Mouse (Mus musculus) megakaryocyte progenitor cell, adult 5-6 weeks (primary cell): Measurements from ENCODE around the gene Cbx7. TPM values are rescaled to one million over a fixed set of nuclear protein-coding genes. Genes with fewer than 3 reads are reported as not detected.

Experiments
- ATAC-seq: replicated peaks from 2 replicates; pipeline ENCODE4 v1.8.0; 2016; ENCODE audit warnings: mild to moderate bottlenecking, moderate TSS enrichment, inconsistent platforms; ENCODE audit not compliant: poor library complexity
- total RNA-seq, 2 experiments: library from RNA; stranded (forward) in 1 of 2; stranded (reverse) in 1 of 2; fragments of 157-497, 149-512 nt in 1 of 2; fragments of 200-1000 nt in 1 of 2; gene quantifications; 2 replicates each; pipeline versions ENCODE4 v1.2.3 to v1.2.4; 2015 to 2017

Gene Cbx7
- total RNA-seq (2015) (3.3 TPM in 2 replicates), total RNA-seq (2017) (1.7 and 2.1 TPM in 2 replicates)

DNA sequence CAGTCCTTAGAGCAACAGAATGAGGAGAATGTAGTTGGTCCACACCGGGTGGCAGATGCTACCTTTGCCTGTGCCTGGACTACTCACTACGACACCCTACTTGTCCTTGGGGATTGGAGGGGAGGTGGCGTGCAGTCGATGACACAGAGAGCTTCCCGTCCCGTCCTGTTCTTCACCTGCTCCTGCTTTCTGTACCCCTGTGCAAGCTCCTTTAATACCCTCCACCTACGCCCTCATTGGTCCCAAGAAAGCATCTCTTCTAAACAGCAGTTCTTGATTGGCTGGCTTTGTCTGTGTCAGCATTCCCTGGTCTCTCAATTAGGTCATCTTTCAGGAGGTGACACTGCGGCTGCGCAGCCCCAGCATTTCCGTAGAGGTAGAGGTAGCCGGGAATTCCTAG is at the start of gene Cbx7:
Gene Cbx7, minus strand, starts transcription at position 180 of the 400 bp plus-strand sequence.
- no peak for ATAC-seq

DNA sequence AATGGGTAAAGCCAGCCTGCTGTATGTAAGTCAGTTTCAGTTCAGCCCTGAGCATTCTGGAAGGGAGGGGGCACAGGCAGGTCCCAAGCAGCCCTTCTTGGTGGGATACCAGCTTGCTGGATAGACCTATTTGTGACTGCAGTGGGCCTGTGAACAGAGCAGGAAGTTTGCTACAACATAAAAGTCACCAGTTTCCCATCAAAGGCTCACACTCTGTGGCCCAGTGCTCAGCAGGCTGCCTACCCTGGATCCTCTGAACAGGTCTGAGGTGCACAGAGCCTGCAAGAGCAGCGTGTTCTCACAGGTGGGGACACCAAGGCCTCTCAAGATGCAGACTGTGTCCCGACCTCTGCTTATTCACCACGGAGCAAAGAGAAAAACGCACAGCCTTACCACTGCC is 49.6 kb upstream of the Cbx7 start:
- ATAC-seq: no peak

DNA sequence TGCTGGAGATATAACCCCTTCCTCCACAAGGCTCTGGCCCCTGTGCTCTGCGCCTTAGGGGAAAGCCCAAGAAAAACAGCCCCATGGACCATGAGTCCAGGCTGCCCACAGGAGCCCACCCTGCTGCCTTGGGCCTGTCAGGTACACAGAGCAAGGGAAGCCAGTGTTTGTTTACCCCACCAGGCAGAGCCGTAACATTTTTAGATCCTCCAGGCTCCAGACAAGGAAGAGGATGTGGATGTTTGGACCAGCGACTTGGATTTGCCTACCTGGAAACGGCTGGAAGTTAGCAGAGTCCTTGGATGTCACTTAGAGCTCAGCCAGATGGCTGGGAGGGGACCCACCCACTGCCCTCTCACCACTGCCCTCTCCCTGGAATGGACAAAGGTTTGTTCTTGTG is 48.7 kb upstream of the Cbx7 start:
- no peak for ATAC-seq

DNA sequence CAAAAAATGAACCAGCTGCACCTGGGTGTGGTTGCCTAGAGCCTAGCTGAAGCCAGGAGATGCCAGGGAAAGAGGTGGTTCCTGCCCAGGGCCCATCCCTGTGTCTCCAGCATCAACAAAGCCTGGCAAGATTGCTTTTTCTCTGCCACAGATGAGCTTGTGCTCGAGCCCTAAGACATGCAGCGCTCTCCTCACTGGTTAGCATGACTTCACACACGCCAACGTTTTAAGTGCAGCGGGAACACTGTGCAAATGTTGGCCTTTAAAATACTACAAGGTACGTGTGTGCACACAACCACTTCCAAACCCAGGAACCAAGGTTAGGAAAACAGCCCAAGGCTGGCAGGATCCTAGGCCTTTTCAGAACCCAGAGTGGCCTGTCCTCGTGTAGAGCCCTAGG is 48.3 kb upstream of the Cbx7 start:
- ATAC-seq: no peak

DNA sequence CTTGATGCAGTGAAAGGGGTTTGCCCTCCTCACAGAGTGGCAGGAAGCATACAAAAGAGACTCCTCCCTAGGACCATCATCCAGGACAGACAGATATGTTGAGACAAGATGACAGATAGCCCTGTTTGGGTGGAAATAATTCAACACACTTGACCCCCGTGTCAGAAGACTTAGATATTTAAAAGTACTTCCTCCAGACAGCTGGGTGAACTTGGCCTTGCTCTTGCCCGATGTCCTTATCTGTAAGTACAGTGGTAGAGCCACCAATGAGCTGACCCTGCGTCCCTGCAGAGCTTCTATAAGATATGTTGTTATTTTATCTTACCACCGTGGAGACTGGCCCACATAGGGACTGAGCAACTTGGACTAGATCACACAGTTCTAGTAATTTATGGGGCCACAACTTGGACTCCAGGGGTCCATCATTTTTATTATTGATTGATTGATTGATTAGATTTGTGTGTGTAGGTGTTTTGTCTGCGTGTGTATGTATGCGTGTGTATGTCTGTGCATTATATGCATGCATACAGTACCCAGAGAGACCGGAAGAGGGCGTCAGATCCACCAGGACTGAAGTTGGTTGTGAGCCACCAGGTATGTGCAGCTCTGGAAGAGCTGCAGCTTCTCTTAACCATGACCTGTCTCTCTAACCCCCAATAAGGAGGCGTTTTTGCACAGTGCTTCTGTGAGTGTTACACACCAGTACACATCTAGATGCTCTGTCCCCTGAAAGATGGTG is 45.8 kb upstream of the Cbx7 start:
- no peak for ATAC-seq

GRCm38 (mm10) chr15:80015211-80015952 is 44.5 kb upstream of the Cbx7 start:
- ATAC-seq: no peak

GRCm38 (mm10) chr15:80014321-80015210 is 43.6 kb upstream of the Cbx7 start, which contains the start of gene Pdgfb:
Gene Pdgfb (minus strand): TSS chr15:80014977.
- peak; percentile 33 for ATAC-seq

GRCm38 (mm10) chr15:80014031-80014320 is 43.1 kb upstream of the Cbx7 start:
- no peak for ATAC-seq

DNA sequence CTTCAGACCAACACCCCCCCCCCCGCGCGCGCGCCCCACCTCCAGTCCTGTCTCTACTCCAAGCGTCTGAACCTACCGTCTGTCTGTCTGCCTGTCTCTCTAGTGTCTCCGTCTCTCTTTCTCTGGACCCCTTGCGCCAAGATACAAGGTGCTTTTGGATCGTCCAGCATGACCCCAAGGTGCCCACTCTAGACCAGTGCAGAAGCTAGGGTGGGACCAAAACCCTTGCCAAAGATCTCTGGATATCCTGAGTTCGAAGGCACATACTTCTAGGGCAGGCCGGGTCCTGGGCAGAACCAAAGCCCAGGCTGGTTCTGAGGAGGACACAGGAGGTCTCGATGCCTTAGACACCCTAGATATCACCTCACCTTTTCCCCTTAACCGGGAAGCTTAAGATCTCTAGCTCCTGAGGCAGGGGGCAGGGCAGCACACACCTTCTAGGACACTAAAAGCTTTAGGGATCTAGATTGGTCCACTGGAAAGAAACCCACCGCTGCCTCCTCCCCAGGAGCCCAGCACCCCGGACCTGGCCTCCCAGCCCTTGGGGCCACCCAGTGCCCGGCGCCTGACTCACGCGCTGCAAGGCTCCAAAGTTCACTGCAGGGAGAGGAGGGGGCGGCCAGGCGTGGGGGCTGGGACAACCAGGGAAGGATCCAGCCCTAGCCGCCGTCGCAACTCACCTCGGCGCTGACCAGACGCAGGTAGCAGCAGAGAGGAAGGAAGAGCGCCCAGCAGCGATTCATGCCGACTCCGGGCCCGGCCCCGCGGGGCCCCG is 42.5 kb upstream of the Cbx7 start:
- ATAC-seq: no peak

GRCm38 (mm10) chr15:80012527-80013201 is 41.7 kb upstream of the Cbx7 start:
- no peak for ATAC-seq

GRCm38 (mm10) chr15:80011778-80012526 is 41.0 kb upstream of the Cbx7 start:
- no peak for ATAC-seq

DNA sequence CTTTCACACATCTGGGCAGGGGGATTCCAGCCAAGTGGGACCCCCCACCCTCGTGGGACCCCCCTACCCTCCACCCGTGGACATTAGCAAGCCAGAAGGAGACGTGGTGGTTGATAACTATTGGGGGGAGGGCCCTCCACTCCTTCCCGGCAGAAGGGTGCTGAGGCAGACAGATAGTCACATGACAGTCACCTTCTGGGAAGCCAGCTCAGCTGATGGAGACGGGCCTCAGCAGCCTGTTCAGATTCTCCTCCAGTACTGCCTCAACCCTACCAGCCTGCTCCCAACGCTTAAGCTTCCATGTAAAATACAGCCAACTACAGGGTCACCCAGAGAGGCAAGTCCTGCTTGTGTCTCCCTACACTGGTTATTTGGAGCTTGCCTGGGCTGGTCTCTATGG is 40.3 kb upstream of the Cbx7 start:
- no peak for ATAC-seq

- ATAC-seq: no peak
Observed at GRCm38 (mm10) chr15:80010182-80010558, 39.3 kb upstream of the Cbx7 start.

GRCm38 (mm10) chr15:80009421-80010181 is 38.7 kb upstream of the Cbx7 start:
- ATAC-seq: no peak

- no peak for ATAC-seq
Observed at GRCm38 (mm10) chr15:80008461-80008860, 37.5 kb upstream of the Cbx7 start.

DNA sequence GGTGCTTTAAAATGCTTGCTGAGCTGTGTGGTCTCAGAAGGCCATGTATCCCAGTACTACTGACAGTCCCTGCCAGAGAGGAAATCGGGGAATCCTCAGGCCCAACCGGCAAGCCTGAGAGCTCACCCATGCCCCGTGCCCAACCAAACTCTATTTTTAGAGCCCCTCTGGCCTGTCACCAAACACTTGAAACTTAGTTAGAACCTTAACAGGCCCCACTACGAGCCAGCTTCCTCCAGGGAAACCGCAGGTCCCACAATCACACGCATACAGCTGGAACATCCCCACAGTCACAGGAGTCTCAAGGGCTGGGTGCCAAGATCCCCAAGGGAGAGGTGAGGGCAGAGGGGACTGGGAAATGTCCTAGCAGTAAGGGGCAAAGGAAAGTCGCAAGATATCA is 35.2 kb upstream of the Cbx7 start:
- ATAC-seq: peak; percentile 87

DNA sequence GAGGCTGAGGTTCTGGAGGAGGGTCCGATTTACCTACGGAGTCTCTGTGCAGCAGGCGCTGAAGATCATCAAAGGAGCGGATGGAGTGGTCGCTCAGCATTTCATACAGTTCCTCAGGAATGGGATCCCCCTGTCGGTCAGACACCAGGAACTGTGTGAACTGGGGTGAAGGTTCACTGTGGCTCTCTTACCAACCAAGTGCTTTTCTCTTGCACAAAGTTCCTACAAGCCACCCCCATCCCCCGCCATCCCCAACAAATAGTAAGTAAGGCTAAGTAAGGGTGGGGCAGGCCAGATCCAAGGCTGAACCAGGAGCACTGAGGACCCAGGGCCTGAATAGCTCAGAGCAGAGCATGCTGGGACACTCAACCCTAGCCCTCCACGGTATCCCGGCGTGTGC is 34.5 kb upstream of the Cbx7 start:
- no peak for ATAC-seq

DNA sequence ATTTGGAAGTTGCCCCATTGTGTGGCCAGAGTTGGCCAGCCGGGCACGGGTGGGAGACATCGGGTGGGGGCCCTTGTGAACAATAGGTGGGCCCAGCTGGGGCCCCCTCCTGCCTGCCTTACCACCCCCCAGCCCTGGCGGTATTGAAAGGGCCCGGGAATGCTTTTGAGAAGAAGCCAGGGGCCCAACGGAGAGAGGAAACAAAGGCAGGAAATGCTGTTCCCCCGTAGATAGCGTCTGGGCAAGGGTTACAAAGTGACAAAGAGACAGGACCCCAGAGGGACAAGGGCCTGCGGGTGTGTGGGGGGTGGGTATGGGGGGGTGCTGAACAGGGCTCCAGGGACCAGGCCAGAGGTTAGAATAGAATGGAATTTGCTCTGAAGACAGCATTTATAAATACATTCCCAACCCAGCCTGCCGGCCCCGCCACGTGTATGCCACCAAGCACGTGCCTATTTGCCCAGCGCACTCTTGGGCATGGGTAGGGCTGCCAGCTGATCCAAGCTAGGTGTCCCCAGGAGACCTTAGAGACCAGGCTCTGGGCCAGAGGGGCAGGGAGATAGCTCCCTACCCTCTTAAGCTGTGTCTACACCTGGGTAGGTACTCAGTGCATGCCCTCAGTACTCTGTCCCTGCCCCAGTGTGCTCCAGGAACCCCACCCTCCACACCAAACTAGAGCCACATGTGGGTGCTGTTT is 33.9 kb upstream of the Cbx7 start:
- no peak for ATAC-seq
